ENCODE assay signal across 1 mouse cellular context in genomic region chr7:80193941-80194739, GRCm38 (mm10).
TF ChIP-seq lines count a peak whose summit lies in the region.

No protein-coding gene starts in this region.

TF ChIP-seq in CH12.LX, 34 proteins besides CTCF, POLR2A, EP300 and RAD21:
- no peak for TF ChIP-seq ZKSCAN1 (IDR thresholded peaks at IDR 0.05; ENCODE audit: borderline replicate concordance, low read depth, low read length)
- no peak for TF ChIP-seq USF1 (IDR thresholded peaks at IDR 0.05; ENCODE audit: low read depth, low read length)
- peak; percentile 46; the same call in 1 of the 2 replicates for TF ChIP-seq BHLHE40 (IDR thresholded peaks at IDR 0.05; ENCODE audit: low read depth, low read length)
TF ChIP-seq in CH12.LX: peak in this region for 1.
